Mouse (Mus musculus): ENCODE data around the gene Aff1. TPM values are rescaled to one million over a fixed set of nuclear protein-coding genes. Genes with fewer than 3 reads are reported as not detected.

The Aff1 gene
- total RNA-seq, 2 experiments from 2014 or later: 184 to 262 TPM

- ATAC-seq (replicated peaks; ENCODE audit: low FRiP score, poor library complexity, severe bottlenecking): no peak
Measured at GRCm38 (mm10) chr5:103854041-103854806, 162.1 kb downstream of the Aff1 start.

- no peak for ATAC-seq (replicated peaks; ENCODE audit: low FRiP score, poor library complexity, severe bottlenecking)
Measured at GRCm38 (mm10) chr5:103854807-103855194, 162.6 kb downstream of the Aff1 start.

- ATAC-seq (replicated peaks; ENCODE audit: low FRiP score, poor library complexity, severe bottlenecking): peak; percentile 48
Measured at GRCm38 (mm10) chr5:103855483-103856211, 163.5 kb downstream of the Aff1 start.

GRCm38 (mm10) chr5:103856286-103857009, 164.3 kb downstream of the Aff1 start:
- peak; percentile 45; the same call in 1 of the 2 replicates for ATAC-seq (replicated peaks; ENCODE audit: low FRiP score, poor library complexity, severe bottlenecking)

- no peak for ATAC-seq (replicated peaks; ENCODE audit: low FRiP score, poor library complexity, severe bottlenecking)
Measured at GRCm38 (mm10) chr5:103857151-103857550, 165.0 kb downstream of the Aff1 start.

- no peak for ATAC-seq (replicated peaks; ENCODE audit: low FRiP score, poor library complexity, severe bottlenecking)
Measured at GRCm38 (mm10) chr5:103860622-103861021, 168.4 kb downstream of the Aff1 start.

- no peak for ATAC-seq (replicated peaks; ENCODE audit: low FRiP score, poor library complexity, severe bottlenecking)
Measured at GRCm38 (mm10) chr5:103863759-103864158, 171.6 kb downstream of the Aff1 start.

GRCm38 (mm10) chr5:103889766-103890165, 197.6 kb downstream of the Aff1 start:
- no peak for ATAC-seq (replicated peaks; ENCODE audit: low FRiP score, poor library complexity, severe bottlenecking)

- ATAC-seq (replicated peaks; ENCODE audit: low FRiP score, poor library complexity, severe bottlenecking): no peak
Measured at GRCm38 (mm10) chr5:103898310-103898709, 206.1 kb downstream of the Aff1 start.

Other genes starting within 250 kb of the Aff1 start
- not detected in 2 replicates for gene Slc10a6, start 63.0 kb upstream of the Aff1 start, total RNA-seq (2015; ENCODE audit: low replicate concordance)
- not detected in 2 replicates for gene Slc10a6, start 63.0 kb upstream of the Aff1 start, total RNA-seq (2017; ENCODE audit: low replicate concordance)
- not detected in 2 replicates for gene 1700016H13Rik, start 36.4 kb upstream of the Aff1 start, total RNA-seq (2015; ENCODE audit: low replicate concordance)
- not detected in 2 replicates for gene 1700016H13Rik, start 36.4 kb upstream of the Aff1 start, total RNA-seq (2017; ENCODE audit: low replicate concordance)
- gene Klhl8, start 218.9 kb downstream of the Aff1 start, total RNA-seq (2015; ENCODE audit: low replicate concordance): not detected in 2 replicates
- gene Klhl8, start 218.9 kb downstream of the Aff1 start, total RNA-seq (2017; ENCODE audit: low replicate concordance): 0.51 and 1.7 TPM in 2 replicates